Mouse (Mus musculus) E14TG2a.4 (cell line): Measurements from ENCODE around the gene Rinl.

Source experiments
- CTCF ChIP-seq: conservative IDR thresholded peaks from 2 replicates; pipeline ENCODE4 v1.5.1; 2014; ENCODE audit warnings: low read length
- POU5F1 ChIP-seq: IDR thresholded peaks from 2 replicates; pipeline ENCODE4 v1.6.1; 2014; ENCODE audit warnings: low read length, borderline replicate concordance

DNA sequence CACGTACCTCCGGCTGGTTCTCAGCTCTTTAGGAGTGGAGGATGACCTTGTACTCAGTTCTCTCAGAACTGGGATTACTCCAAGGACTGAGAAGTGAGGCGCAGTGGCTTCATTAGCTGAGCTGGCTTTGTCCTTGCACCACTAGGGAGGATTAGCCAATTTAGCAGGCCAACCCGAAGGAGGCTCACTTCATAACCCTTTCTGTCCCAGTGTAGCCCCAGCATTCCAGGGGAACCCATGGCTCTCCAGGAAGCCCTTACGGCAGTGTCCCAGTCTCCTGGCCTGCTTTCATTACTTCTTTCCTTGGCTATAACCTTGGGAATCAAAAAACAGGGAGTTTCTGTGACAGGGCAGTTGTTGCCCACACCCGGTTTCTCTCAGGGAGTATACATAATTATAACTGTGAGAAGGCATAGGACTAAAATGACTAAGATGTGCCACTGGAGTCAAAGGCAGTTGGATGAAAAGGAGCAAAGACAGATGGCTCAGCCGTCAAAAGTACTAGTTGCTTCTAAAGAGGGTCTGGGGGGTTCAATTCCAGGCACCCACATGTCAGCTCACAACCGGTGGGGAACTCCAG is 19.0 kb downstream of the Rinl start:
- no peak for TF ChIP-seq CTCF
- TF ChIP-seq POU5F1, result no peak
